Mouse (Mus musculus): ENCODE measurements around the gene Mindy1. TPM values are rescaled to one million over a fixed set of nuclear protein-coding genes. Genes with fewer than 3 reads are reported as not detected.
A peak's percentile ranks its signal among the peaks of the same experiment; 100 is the strongest.

Gene Mindy1
- 96.8 and 103 TPM in 2 replicates for polyA plus RNA-seq (2012; rRNA removed)

DNA sequence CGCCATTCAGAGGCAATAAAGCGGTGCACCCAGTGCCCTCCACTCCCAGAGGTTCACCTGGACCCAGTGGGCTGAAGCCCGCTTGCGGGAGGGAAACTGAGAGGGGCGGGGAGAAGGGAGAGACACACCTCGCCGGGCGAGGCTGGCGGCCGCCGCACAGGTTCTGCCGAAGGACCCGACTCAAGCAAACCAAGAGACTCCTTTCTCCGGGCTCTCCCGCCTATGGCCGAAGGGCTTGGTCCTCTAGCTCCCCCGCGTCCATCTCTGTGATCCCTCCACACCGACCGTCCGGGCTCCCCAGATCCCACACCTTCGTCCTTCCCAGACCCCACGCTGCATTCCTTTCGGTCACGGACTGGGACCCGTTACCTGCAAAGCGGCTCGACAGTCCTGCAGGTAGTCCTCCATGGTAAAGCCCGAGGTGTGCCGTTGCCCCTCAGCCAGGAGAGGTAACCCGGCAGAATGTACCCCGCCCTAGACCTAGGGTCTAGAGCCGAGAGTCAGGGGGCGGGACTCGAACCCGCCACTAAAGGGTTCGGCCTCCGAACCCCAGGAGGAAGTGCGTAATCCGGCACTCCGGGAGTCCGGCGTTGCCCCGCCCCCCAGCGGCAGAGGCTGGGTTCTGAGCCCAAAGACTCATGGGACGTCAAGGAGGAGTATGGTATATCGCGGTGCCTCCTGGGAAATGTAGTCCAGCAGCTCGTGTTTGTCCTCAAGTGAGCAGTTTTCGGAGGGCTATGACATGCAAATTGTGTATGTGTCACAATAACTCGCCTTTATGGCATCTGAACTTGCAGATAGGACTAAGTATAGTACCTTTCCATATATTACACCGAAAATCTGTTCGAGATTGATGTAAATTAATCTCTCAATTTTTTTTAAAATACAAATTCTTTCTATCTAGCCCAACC, at the start of gene Mindy1, which contains the start of gene Prune1:
Gene Mindy1 (plus strand): TSS at position 130 of the 911 bp plus-strand sequence.
Gene Prune1 (minus strand): TSS at position 861 of the 911 bp plus-strand sequence.
- TF ChIP-seq POLR2A (IDR thresholded peaks at IDR 0.05; ENCODE audit: borderline replicate concordance, insufficient read depth, low read length): peak; percentile 70; the same call in 1 of the 2 replicates
- TF ChIP-seq CTCF (IDR thresholded peaks at IDR 0.05; ENCODE audit: borderline replicate concordance, insufficient read depth, low read depth, low read length): no peak
- WGBS: under 1% methylated on average over 53 of the region's 53 CpGs
- Histone ChIP-seq H3K27ac (ENCODE audit: insufficient read depth, low read length) (peak within 1 kb of the TSS; percentile 97), H3K4me3 (replicated peaks; ENCODE audit: insufficient read depth, low read depth, low read length) (peak within 1 kb of the TSS; percentile 84), H3K27me3 (ENCODE audit: control insufficient read depth, insufficient read depth, low read length) (no peaks in the 10 kb centered on the region), H3K4me1 (ENCODE audit: control insufficient read depth, insufficient read depth, low read length) (peaks cover 16% of the 10 kb centered on the region)
- DNase-seq: peak; percentile 99

DNA sequence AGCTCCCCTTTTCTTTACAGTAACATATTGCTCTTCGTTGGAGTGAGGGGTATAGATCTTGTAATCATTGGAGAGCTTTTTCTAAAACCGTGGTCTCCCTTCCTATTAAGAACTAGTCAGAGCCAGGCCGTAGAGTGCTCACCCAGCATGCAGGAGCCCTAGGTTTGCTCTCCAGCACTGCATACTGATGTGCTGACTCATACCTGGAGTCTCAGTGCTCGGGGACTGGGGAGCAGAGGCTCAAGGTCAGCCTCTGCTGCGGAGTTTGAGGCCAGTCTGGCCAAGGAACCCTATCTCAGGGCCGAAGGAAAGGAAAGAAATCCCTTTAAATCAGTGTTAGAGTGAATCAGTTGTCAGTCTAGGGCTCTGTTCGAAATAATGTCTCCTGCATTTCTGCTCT, 48.4 kb upstream of the Mindy1 start:
- peaks cover 18% of the 10 kb centered on the region for H3K4me1 ChIP-seq (ENCODE audit: control insufficient read depth, insufficient read depth, low read length)
- WGBS: 81% methylated on average over 7 of the region's 7 CpGs
- no peak overlapping the region for H3K4me3 ChIP-seq (replicated peaks; ENCODE audit: insufficient read depth, low read depth, low read length)
- no peak for TF ChIP-seq POLR2A (IDR thresholded peaks at IDR 0.05; ENCODE audit: borderline replicate concordance, insufficient read depth, low read length)
- no peak for TF ChIP-seq CTCF (IDR thresholded peaks at IDR 0.05; ENCODE audit: borderline replicate concordance, insufficient read depth, low read depth, low read length)
- DNase-seq: no peak
- no peak overlapping the region for H3K27ac ChIP-seq (ENCODE audit: insufficient read depth, low read length)
- H3K27me3 ChIP-seq (ENCODE audit: control insufficient read depth, insufficient read depth, low read length): no peaks in the 10 kb centered on the region

- Histone ChIP-seq H3K27ac (ENCODE audit: insufficient read depth, low read length) (no peak overlapping the region), H3K4me3 (replicated peaks; ENCODE audit: insufficient read depth, low read depth, low read length) (no peak overlapping the region), H3K27me3 (ENCODE audit: control insufficient read depth, insufficient read depth, low read length) (no peaks in the 10 kb centered on the region), H3K4me1 (ENCODE audit: control insufficient read depth, insufficient read depth, low read length) (peaks cover 18% of the 10 kb centered on the region)
- TF ChIP-seq CTCF (IDR thresholded peaks at IDR 0.05; ENCODE audit: borderline replicate concordance, insufficient read depth, low read depth, low read length) (no peak), POLR2A (IDR thresholded peaks at IDR 0.05; ENCODE audit: borderline replicate concordance, insufficient read depth, low read length) (no peak)
- no peak for DNase-seq
- WGBS: 72% methylated on average over 16 of the region's 16 CpGs
Observed at GRCm38 (mm10) chr3:95233303-95233980, 47.7 kb upstream of the Mindy1 start.

- H3K27ac ChIP-seq (ENCODE audit: insufficient read depth, low read length): no peak overlapping the region
- 78% methylated on average over 23 of the region's 23 CpGs for WGBS
- TF ChIP-seq POLR2A (IDR thresholded peaks at IDR 0.05; ENCODE audit: borderline replicate concordance, insufficient read depth, low read length): no peak
- TF ChIP-seq CTCF (IDR thresholded peaks at IDR 0.05; ENCODE audit: borderline replicate concordance, insufficient read depth, low read depth, low read length): no peak
- H3K27me3 ChIP-seq (ENCODE audit: control insufficient read depth, insufficient read depth, low read length): no peaks in the 10 kb centered on the region
- peaks cover 17% of the 10 kb centered on the region for H3K4me1 ChIP-seq (ENCODE audit: control insufficient read depth, insufficient read depth, low read length)
- no peak overlapping the region for H3K4me3 ChIP-seq (replicated peaks; ENCODE audit: insufficient read depth, low read depth, low read length)
- DNase-seq: no peak
Observed at GRCm38 (mm10) chr3:95235386-95236301, 45.5 kb upstream of the Mindy1 start.

DNA sequence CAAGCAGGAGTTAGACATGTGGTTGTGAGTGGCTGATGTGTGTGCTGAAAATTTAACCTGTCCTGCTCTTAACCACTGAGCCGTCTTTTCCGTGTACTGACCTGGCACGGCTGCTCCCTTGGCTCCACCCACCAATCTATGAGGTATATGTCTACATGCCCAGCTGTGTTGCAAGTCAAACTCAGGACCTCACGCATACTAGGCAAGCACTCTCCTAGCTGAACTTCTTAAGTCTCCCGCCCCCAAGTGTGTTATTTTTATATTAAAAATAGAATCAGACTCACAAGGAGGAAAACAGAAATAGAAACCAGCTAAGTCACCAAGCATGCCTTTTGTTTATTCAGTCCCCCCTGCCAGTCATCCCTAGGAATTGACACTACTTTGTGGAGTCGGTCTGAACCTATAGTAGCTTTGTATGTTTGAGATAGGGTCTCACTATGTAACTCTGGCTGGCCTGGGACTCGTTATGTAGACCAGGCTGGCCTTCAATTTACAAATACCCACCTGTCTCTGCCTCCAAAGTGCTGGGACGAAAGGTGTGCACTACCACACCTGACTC, 43.5 kb upstream of the Mindy1 start:
- DNase-seq: no peak
- no peak for TF ChIP-seq CTCF (IDR thresholded peaks at IDR 0.05; ENCODE audit: borderline replicate concordance, insufficient read depth, low read depth, low read length)
- no peaks in the 10 kb centered on the region for H3K27me3 ChIP-seq (ENCODE audit: control insufficient read depth, insufficient read depth, low read length)
- H3K4me1 ChIP-seq (ENCODE audit: control insufficient read depth, insufficient read depth, low read length): peaks cover 3% of the 10 kb centered on the region
- WGBS: 86% methylated on average over 8 of the region's 8 CpGs
- no peak overlapping the region for H3K27ac ChIP-seq (ENCODE audit: insufficient read depth, low read length)
- H3K4me3 ChIP-seq (replicated peaks; ENCODE audit: insufficient read depth, low read depth, low read length): no peak overlapping the region

DNA sequence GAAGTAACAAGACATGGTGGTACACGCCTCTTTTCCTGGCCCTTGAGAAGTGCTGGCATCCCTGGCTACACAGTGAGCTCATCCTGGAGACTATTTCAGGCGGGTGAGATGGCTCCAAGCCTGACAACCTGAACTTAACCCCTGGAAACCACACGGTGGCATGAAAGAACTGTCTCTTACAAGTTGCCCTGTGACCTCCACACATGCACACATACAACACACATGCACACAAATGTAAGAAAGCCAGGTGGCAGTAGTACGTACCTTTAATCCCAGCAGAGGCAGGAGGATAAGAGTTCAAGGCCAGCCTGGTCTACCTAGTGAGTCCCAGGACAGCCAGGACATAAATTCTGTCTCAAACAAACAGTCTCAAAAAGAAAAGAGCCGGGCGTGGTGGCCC, 42.1 kb upstream of the Mindy1 start:
- TF ChIP-seq POLR2A (IDR thresholded peaks at IDR 0.05; ENCODE audit: borderline replicate concordance, insufficient read depth, low read length) (no peak), CTCF (IDR thresholded peaks at IDR 0.05; ENCODE audit: borderline replicate concordance, insufficient read depth, low read depth, low read length) (no peak)
- no peak for DNase-seq
- 58% methylated on average over 6 of the region's 6 CpGs for WGBS
- no peak overlapping the region for H3K27ac ChIP-seq (ENCODE audit: insufficient read depth, low read length)
- no peaks in the 10 kb centered on the region for H3K27me3 ChIP-seq (ENCODE audit: control insufficient read depth, insufficient read depth, low read length)
- H3K4me3 ChIP-seq (replicated peaks; ENCODE audit: insufficient read depth, low read depth, low read length): no peak overlapping the region
- H3K4me1 ChIP-seq (ENCODE audit: control insufficient read depth, insufficient read depth, low read length): peaks cover 3% of the 10 kb centered on the region; the same call in 1 of the 2 replicates

GRCm38 (mm10) chr3:95239971-95240370, 41.2 kb upstream of the Mindy1 start:
- TF ChIP-seq POLR2A (IDR thresholded peaks at IDR 0.05; ENCODE audit: borderline replicate concordance, insufficient read depth, low read length) (no peak), CTCF (IDR thresholded peaks at IDR 0.05; ENCODE audit: borderline replicate concordance, insufficient read depth, low read depth, low read length) (no peak)
- peaks cover 3% of the 10 kb centered on the region; the same call in 1 of the 2 replicates for H3K4me1 ChIP-seq (ENCODE audit: control insufficient read depth, insufficient read depth, low read length)
- no peak for DNase-seq
- no peaks in the 10 kb centered on the region for H3K27me3 ChIP-seq (ENCODE audit: control insufficient read depth, insufficient read depth, low read length)
- H3K27ac ChIP-seq (ENCODE audit: insufficient read depth, low read length): no peak overlapping the region
- H3K4me3 ChIP-seq (replicated peaks; ENCODE audit: insufficient read depth, low read depth, low read length): no peak overlapping the region
- 78% methylated on average over 12 of the region's 12 CpGs for WGBS

Data from cerebellum, adult 2 months (tissue).